Mouse (Mus musculus) thymus, postnatal 14 days (tissue): ENCODE results near the gene Ccdc155.
"Not testable (repeated sequence)": the region's sequence is repeated elsewhere in the genome, so short reads cannot be mapped to it uniquely, and the experiment has no call there.

Experiments used
- DNase-seq: peaks from one replicate; pipeline ENCODE4 v3.0.0; 2021

Ccdc155 gene

GRCm38 (mm10) chr7:45161612-45162473 is 42.8 kb downstream of the Ccdc155 start:
- peak; percentile 95 for DNase-seq

- DNase-seq: no peak
Measured at GRCm38 (mm10) chr7:45160866-45161265, 43.8 kb downstream of the Ccdc155 start.

GRCm38 (mm10) chr7:45160316-45160800 is 44.3 kb downstream of the Ccdc155 start:
- no peak for DNase-seq

- DNase-seq: no peak
Measured at GRCm38 (mm10) chr7:45158991-45159390, 45.7 kb downstream of the Ccdc155 start.

GRCm38 (mm10) chr7:45157459-45157858 is 47.2 kb downstream of the Ccdc155 start:
- no peak for DNase-seq

- no peak for DNase-seq
Measured at GRCm38 (mm10) chr7:45156206-45156605, 48.5 kb downstream of the Ccdc155 start.

- DNase-seq: no peak
Measured at GRCm38 (mm10) chr7:45155590-45155989, 49.1 kb downstream of the Ccdc155 start.

- peak; percentile 61 for DNase-seq
Measured at GRCm38 (mm10) chr7:45154993-45155514, 49.6 kb downstream of the Ccdc155 start.

- DNase-seq: peak; percentile 98
Measured at GRCm38 (mm10) chr7:45154096-45154992, 50.3 kb downstream of the Ccdc155 start, which contains the start of the genes Pih1d1 and Aldh16a1. Gene Pih1d1, plus strand, starts transcription at chr7:45154303. Gene Aldh16a1, minus strand, starts transcription at chr7:45154584.

- DNase-seq: no peak
Measured at GRCm38 (mm10) chr7:45153586-45153985, 51.1 kb downstream of the Ccdc155 start.

GRCm38 (mm10) chr7:45153052-45153451 is 51.6 kb downstream of the Ccdc155 start:
- not testable (repeated sequence) for DNase-seq

- DNase-seq: no peak
Measured at GRCm38 (mm10) chr7:45151303-45151702, 53.4 kb downstream of the Ccdc155 start.

- DNase-seq: no peak
Measured at GRCm38 (mm10) chr7:45150321-45150720, 54.4 kb downstream of the Ccdc155 start.

- no peak for DNase-seq
Measured at GRCm38 (mm10) chr7:45149545-45149944, 55.1 kb downstream of the Ccdc155 start.

- DNase-seq: no peak
Measured at GRCm38 (mm10) chr7:45148534-45149098, 56.1 kb downstream of the Ccdc155 start.

- no peak for DNase-seq
Measured at GRCm38 (mm10) chr7:45147899-45148298, 56.8 kb downstream of the Ccdc155 start.

GRCm38 (mm10) chr7:45147267-45147666 is 57.4 kb downstream of the Ccdc155 start:
- DNase-seq: no peak

GRCm38 (mm10) chr7:45145460-45145859 is 59.2 kb downstream of the Ccdc155 start:
- DNase-seq: no peak

GRCm38 (mm10) chr7:45144368-45145174 is 60.1 kb downstream of the Ccdc155 start:
- DNase-seq: no peak

GRCm38 (mm10) chr7:45141914-45142313 is 62.8 kb downstream of the Ccdc155 start:
- DNase-seq: no peak

GRCm38 (mm10) chr7:45141319-45141718 is 63.4 kb downstream of the Ccdc155 start:
- peak; percentile 70 for DNase-seq
